Mouse (Mus musculus): ENCODE measurements around the gene Ncoa5.

- no peak for TF ChIP-seq POLR2A (IDR thresholded peaks at IDR 0.05; ENCODE audit: low read depth, low read length)
- TF ChIP-seq CTCF (IDR thresholded peaks at IDR 0.05; ENCODE audit: extremely low read depth, insufficient read depth, insufficient read length, insufficient replicate concordance): no peak
Measured at GRCm38 (mm10) chr2:164957548-164958315, 76.9 kb downstream of the Ncoa5 start.
